Mouse (Mus musculus): ENCODE results near the gene Zfp644. TPM values are rescaled to one million over a fixed set of nuclear protein-coding genes. Genes with fewer than 3 reads are reported as not detected.
"Not testable (repeated sequence)": the region's sequence is repeated elsewhere in the genome, so short reads cannot be mapped to it uniquely, and the experiment has no call there.

The Zfp644 gene
- polyA plus RNA-seq, 1 experiment from 2014 or later: 119 TPM

GRCm38 (mm10) chr5:106679659-106680058 is 17.4 kb downstream of the Zfp644 start:
- no peaks in the 10 kb centered on the region for H3K9me3 ChIP-seq (ENCODE audit: control insufficient read depth, low read length)
- H3K36me3 ChIP-seq (ENCODE audit: control insufficient read depth, insufficient read depth, low read length): 0 out of 2 replicates have a peak, but pooled peaks cover 2% of the 10 kb centered on the region
- no peak overlapping the region for H3K4me2 ChIP-seq (replicated peaks; ENCODE audit: low read depth, low read length)
- no peak overlapping the region for H3K9ac ChIP-seq (ENCODE audit: low read depth, low read length)
- 93% methylated on average over 1 of the region's 1 CpGs for WGBS
- no peak for ATAC-seq (ENCODE audit: low FRiP score)
- no peaks in the 10 kb centered on the region for H3K27me3 ChIP-seq (ENCODE audit: control insufficient read depth, insufficient read depth, low read length)
- no peak for DNase-seq (ENCODE audit: low spot score)
- no peak overlapping the region for H3K27ac ChIP-seq (ENCODE audit: low read depth, low read length)
- H3K4me1 ChIP-seq (replicated peaks; ENCODE audit: control insufficient read depth, insufficient read depth, low read length): no peaks in the 10 kb centered on the region
- H3K4me3 ChIP-seq (ENCODE audit: low read depth, low read length): no peak overlapping the region

GRCm38 (mm10) chr5:106678823-106679222 is 18.3 kb downstream of the Zfp644 start:
- not testable (repeated sequence) for H3K9me3 ChIP-seq (ENCODE audit: control insufficient read depth, low read length); ATAC-seq (ENCODE audit: low FRiP score); DNase-seq (ENCODE audit: low spot score); H3K27me3 ChIP-seq (ENCODE audit: control insufficient read depth, insufficient read depth, low read length); H3K4me2 ChIP-seq (replicated peaks; ENCODE audit: low read depth, low read length); H3K9ac ChIP-seq (ENCODE audit: low read depth, low read length); H3K4me1 ChIP-seq (replicated peaks; ENCODE audit: control insufficient read depth, insufficient read depth, low read length); H3K27ac ChIP-seq (ENCODE audit: low read depth, low read length); H3K36me3 ChIP-seq (ENCODE audit: control insufficient read depth, insufficient read depth, low read length); H3K4me3 ChIP-seq (ENCODE audit: low read depth, low read length)
- WGBS: 74% methylated on average over 1 of the region's 1 CpGs

- no peak overlapping the region for H3K4me3 ChIP-seq (ENCODE audit: low read depth, low read length)
- no peak overlapping the region for H3K27ac ChIP-seq (ENCODE audit: low read depth, low read length)
- H3K9ac ChIP-seq (ENCODE audit: low read depth, low read length): no peak overlapping the region
- ATAC-seq (ENCODE audit: low FRiP score) (no peak), DNase-seq (ENCODE audit: low spot score) (no peak)
- no peaks in the 10 kb centered on the region for H3K27me3 ChIP-seq (ENCODE audit: control insufficient read depth, insufficient read depth, low read length)
- no peaks in the 10 kb centered on the region for H3K4me1 ChIP-seq (replicated peaks; ENCODE audit: control insufficient read depth, insufficient read depth, low read length)
- no peaks in the 10 kb centered on the region for H3K9me3 ChIP-seq (ENCODE audit: control insufficient read depth, low read length)
- H3K4me2 ChIP-seq (replicated peaks; ENCODE audit: low read depth, low read length): no peak overlapping the region
- H3K36me3 ChIP-seq (ENCODE audit: control insufficient read depth, insufficient read depth, low read length): 0 out of 2 replicates have a peak, but pooled peaks cover 2% of the 10 kb centered on the region
- 92% methylated on average over 9 of the region's 9 CpGs for WGBS
Measured at GRCm38 (mm10) chr5:106676784-106677183, 20.3 kb downstream of the Zfp644 start.

GRCm38 (mm10) chr5:106672597-106672996 is 24.5 kb downstream of the Zfp644 start:
- no peaks in the 10 kb centered on the region for H3K4me1 ChIP-seq (replicated peaks; ENCODE audit: control insufficient read depth, insufficient read depth, low read length)
- DNase-seq (ENCODE audit: low spot score): no peak
- H3K36me3 ChIP-seq (ENCODE audit: control insufficient read depth, insufficient read depth, low read length): 0 out of 2 replicates have a peak, but pooled peaks cover 2% of the 10 kb centered on the region
- no peak overlapping the region for H3K27ac ChIP-seq (ENCODE audit: low read depth, low read length)
- H3K4me3 ChIP-seq (ENCODE audit: low read depth, low read length): no peak overlapping the region
- ATAC-seq (ENCODE audit: low FRiP score): no peak
- H3K9me3 ChIP-seq (ENCODE audit: control insufficient read depth, low read length): no peaks in the 10 kb centered on the region
- no peak overlapping the region for H3K9ac ChIP-seq (ENCODE audit: low read depth, low read length)
- H3K4me2 ChIP-seq (replicated peaks; ENCODE audit: low read depth, low read length): no peak overlapping the region
- no peaks in the 10 kb centered on the region for H3K27me3 ChIP-seq (ENCODE audit: control insufficient read depth, insufficient read depth, low read length)

GRCm38 (mm10) chr5:106671893-106672292 is 25.2 kb downstream of the Zfp644 start:
- H3K9me3 ChIP-seq (ENCODE audit: control insufficient read depth, low read length): no peaks in the 10 kb centered on the region
- H3K4me1 ChIP-seq (replicated peaks; ENCODE audit: control insufficient read depth, insufficient read depth, low read length): no peaks in the 10 kb centered on the region
- no peak overlapping the region for H3K9ac ChIP-seq (ENCODE audit: low read depth, low read length)
- ATAC-seq (ENCODE audit: low FRiP score) (no peak), DNase-seq (ENCODE audit: low spot score) (no peak)
- 91% methylated on average over 3 of the region's 3 CpGs for WGBS
- no peak overlapping the region for H3K4me2 ChIP-seq (replicated peaks; ENCODE audit: low read depth, low read length)
- H3K27ac ChIP-seq (ENCODE audit: low read depth, low read length): no peak overlapping the region
- no peak overlapping the region for H3K4me3 ChIP-seq (ENCODE audit: low read depth, low read length)
- H3K27me3 ChIP-seq (ENCODE audit: control insufficient read depth, insufficient read depth, low read length): no peaks in the 10 kb centered on the region
- H3K36me3 ChIP-seq (ENCODE audit: control insufficient read depth, insufficient read depth, low read length): 0 out of 2 replicates have a peak, but pooled peaks cover 2% of the 10 kb centered on the region

- no peak for DNase-seq (ENCODE audit: low spot score)
- Histone ChIP-seq H3K4me3 (ENCODE audit: low read depth, low read length) (no peak overlapping the region), H3K27ac (ENCODE audit: low read depth, low read length) (no peak overlapping the region), H3K4me1 (replicated peaks; ENCODE audit: control insufficient read depth, insufficient read depth, low read length) (no peaks in the 10 kb centered on the region), H3K27me3 (ENCODE audit: control insufficient read depth, insufficient read depth, low read length) (no peaks in the 10 kb centered on the region), H3K36me3 (ENCODE audit: control insufficient read depth, insufficient read depth, low read length) (no peaks in the 10 kb centered on the region), H3K4me2 (replicated peaks; ENCODE audit: low read depth, low read length) (no peak overlapping the region), H3K9me3 (ENCODE audit: control insufficient read depth, low read length) (no peaks in the 10 kb centered on the region), H3K9ac (ENCODE audit: low read depth, low read length) (no peak overlapping the region)
- 93% methylated on average over 4 of the region's 4 CpGs for WGBS
- ATAC-seq (ENCODE audit: low FRiP score): no peak
Measured at GRCm38 (mm10) chr5:106664910-106665309, 32.2 kb downstream of the Zfp644 start.

GRCm38 (mm10) chr5:106660867-106661266 is 36.2 kb downstream of the Zfp644 start:
- no peaks in the 10 kb centered on the region for H3K36me3 ChIP-seq (ENCODE audit: control insufficient read depth, insufficient read depth, low read length)
- H3K27ac ChIP-seq (ENCODE audit: low read depth, low read length): no peak overlapping the region
- H3K9me3 ChIP-seq (ENCODE audit: control insufficient read depth, low read length): no peaks in the 10 kb centered on the region
- no peaks in the 10 kb centered on the region for H3K4me1 ChIP-seq (replicated peaks; ENCODE audit: control insufficient read depth, insufficient read depth, low read length)
- no peak overlapping the region for H3K4me2 ChIP-seq (replicated peaks; ENCODE audit: low read depth, low read length)
- ATAC-seq (ENCODE audit: low FRiP score): no peak
- no peak for DNase-seq (ENCODE audit: low spot score)
- H3K4me3 ChIP-seq (ENCODE audit: low read depth, low read length): no peak overlapping the region
- no peak overlapping the region for H3K9ac ChIP-seq (ENCODE audit: low read depth, low read length)
- H3K27me3 ChIP-seq (ENCODE audit: control insufficient read depth, insufficient read depth, low read length): no peaks in the 10 kb centered on the region
- WGBS: 85% methylated on average over 1 of the region's 1 CpGs

- H3K27me3 ChIP-seq (ENCODE audit: control insufficient read depth, insufficient read depth, low read length): no peaks in the 10 kb centered on the region
- H3K9ac ChIP-seq (ENCODE audit: low read depth, low read length): no peak overlapping the region
- H3K27ac ChIP-seq (ENCODE audit: low read depth, low read length): no peak overlapping the region
- no peaks in the 10 kb centered on the region for H3K36me3 ChIP-seq (ENCODE audit: control insufficient read depth, insufficient read depth, low read length)
- DNase-seq (ENCODE audit: low spot score): no peak
- ATAC-seq (ENCODE audit: low FRiP score): no peak
- WGBS: 88% methylated on average over 3 of the region's 3 CpGs
- H3K4me1 ChIP-seq (replicated peaks; ENCODE audit: control insufficient read depth, insufficient read depth, low read length): no peaks in the 10 kb centered on the region
- H3K4me3 ChIP-seq (ENCODE audit: low read depth, low read length): no peak overlapping the region
- H3K9me3 ChIP-seq (ENCODE audit: control insufficient read depth, low read length): no peaks in the 10 kb centered on the region
- H3K4me2 ChIP-seq (replicated peaks; ENCODE audit: low read depth, low read length): no peak overlapping the region
Measured at GRCm38 (mm10) chr5:106652790-106653328, 44.2 kb downstream of the Zfp644 start.

GRCm38 (mm10) chr5:106652220-106652753 is 44.8 kb downstream of the Zfp644 start:
- H3K9me3 ChIP-seq (ENCODE audit: control insufficient read depth, low read length): no peaks in the 10 kb centered on the region
- DNase-seq (ENCODE audit: low spot score): no peak
- WGBS: 93% methylated on average over 4 of the region's 4 CpGs
- no peaks in the 10 kb centered on the region for H3K36me3 ChIP-seq (ENCODE audit: control insufficient read depth, insufficient read depth, low read length)
- ATAC-seq (ENCODE audit: low FRiP score): no peak
- H3K4me3 ChIP-seq (ENCODE audit: low read depth, low read length): no peak overlapping the region
- H3K4me2 ChIP-seq (replicated peaks; ENCODE audit: low read depth, low read length): no peak overlapping the region
- H3K27ac ChIP-seq (ENCODE audit: low read depth, low read length): no peak overlapping the region
- no peaks in the 10 kb centered on the region for H3K4me1 ChIP-seq (replicated peaks; ENCODE audit: control insufficient read depth, insufficient read depth, low read length)
- no peak overlapping the region for H3K9ac ChIP-seq (ENCODE audit: low read depth, low read length)
- no peaks in the 10 kb centered on the region for H3K27me3 ChIP-seq (ENCODE audit: control insufficient read depth, insufficient read depth, low read length)

Data from hindbrain, embryonic 11.5 days (tissue).